Mouse (Mus musculus): ENCODE results near the gene Ganab.

GRCm38 (mm10) chr19:8944750-8945149 lies 46.9 kb downstream of the Ganab start:
- TF ChIP-seq TAL1 (IDR thresholded peaks at IDR 0.05; ENCODE audit: low read length), result no peak
- TF ChIP-seq GATA1 (IDR thresholded peaks at IDR 0.05; ENCODE audit: low read length), result no peak

All from erythroblast, embryonic 14.5 days (primary cell).